Mouse (Mus musculus): ENCODE data around the gene Zfp991. TPM values are rescaled to one million over a fixed set of nuclear protein-coding genes. Genes with fewer than 3 reads are reported as not detected.
A peak's percentile ranks its signal among the peaks of the same experiment; 100 is the strongest.
"Not testable (repeated sequence)": the region's sequence is repeated elsewhere in the genome, so short reads cannot be mapped to it uniquely, and the experiment has no call there.

The Zfp991 gene
- polyA plus RNA-seq, 1 experiment from 2014 or later = 9.9 TPM

DNA sequence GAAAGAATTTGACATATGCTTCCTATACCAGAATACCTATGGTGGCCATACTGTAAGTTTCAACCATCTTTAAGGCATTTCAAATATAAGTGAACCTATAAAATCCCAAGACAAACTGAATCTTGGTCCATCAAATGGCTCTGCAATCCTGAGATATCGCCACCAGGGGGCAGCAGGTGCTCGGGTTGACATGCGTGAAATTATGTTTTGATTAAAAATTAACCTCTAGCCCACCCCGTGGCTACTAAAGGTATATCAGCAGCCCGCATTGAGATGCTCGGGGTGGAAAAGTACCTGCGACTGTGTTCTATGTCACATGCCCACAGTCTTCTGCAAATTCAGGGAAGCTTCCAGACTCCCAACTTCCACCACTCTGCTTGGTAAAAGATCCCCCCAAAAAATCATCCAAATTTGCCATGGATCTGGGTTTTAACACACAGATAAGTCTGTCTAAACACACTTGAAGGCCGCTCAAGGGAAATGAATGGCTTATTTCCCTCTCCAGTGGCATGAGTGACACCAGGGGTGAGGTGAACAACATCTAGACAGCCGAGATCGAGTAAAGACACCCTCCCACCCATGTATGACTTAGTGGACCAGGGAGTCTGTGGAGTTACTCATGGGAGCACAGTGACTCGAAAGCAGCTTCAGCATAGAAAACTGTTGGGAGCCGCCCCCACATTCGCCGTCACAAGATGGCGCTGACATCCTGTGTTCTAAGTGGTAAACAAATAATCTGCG is 70.3 kb downstream of the Zfp991 start:
- not testable (repeated sequence) for H3K27me3 ChIP-seq (ENCODE audit: insufficient read depth, poor library complexity, severe bottlenecking); H3K27ac ChIP-seq; H3K4me3 ChIP-seq; H3K9me3 ChIP-seq; DNase-seq (ENCODE audit: low spot score); H3K4me1 ChIP-seq; H3K36me3 ChIP-seq
- 80% methylated on average over 14 of the region's 16 CpGs for WGBS

DNA sequence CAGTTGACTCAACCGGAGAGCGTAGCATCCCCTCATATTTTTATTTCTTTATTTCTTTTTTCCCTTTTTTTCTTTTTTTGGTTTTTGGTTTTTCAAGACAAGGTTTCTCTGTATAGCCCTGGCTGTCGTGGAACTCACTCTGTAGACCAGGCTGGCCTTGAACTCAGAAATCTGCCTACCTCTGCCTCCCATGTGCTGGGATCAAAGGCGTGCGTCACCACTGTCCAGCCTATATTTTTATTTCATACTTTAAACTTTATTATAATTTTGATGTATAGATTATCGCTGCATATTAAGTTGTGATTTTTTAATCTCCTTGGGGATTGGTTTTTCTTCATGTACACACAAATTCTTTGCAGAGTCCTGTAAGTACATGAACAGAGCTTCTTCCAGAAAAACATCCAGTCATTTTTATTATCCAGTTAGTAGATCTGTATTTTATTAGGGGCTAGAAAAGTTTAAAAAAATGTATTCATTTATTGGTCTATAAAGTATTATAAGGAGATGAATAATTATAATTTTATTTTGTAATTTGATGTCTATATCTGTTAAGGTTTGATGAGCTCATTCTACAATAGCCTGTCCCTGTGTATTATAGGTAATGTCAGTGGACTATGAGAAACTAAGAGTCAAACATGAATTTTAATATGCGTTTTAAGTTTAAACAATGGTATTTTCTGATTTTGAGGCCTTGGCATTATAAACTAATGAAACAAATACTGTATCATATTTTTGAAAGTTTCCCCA is 80.5 kb downstream of the Zfp991 start:
- not testable (repeated sequence) for DNase-seq (ENCODE audit: low spot score); H3K4me3 ChIP-seq; H3K36me3 ChIP-seq; H3K4me1 ChIP-seq; H3K9me3 ChIP-seq; H3K27me3 ChIP-seq (ENCODE audit: insufficient read depth, poor library complexity, severe bottlenecking); H3K27ac ChIP-seq
- 86% methylated on average over 3 of the region's 7 CpGs for WGBS

DNA sequence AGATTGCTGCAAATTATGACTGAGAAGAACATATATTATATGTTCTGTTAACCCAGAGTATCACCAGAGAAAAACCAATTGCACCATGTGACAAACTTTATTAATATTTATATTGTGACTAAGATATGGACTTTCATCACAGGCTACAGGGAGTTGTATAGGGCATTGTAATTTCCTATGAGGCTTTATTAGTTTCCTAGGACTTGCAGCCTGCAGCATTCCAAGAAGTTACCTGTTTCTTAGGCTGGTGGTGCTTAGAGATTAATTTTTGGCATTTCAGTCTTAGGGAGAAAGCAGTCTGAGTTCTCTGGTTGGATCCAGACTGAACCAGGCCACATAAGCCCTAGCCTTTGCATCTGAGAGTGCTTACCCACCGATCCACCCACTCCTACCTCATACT is 82.4 kb downstream of the Zfp991 start:
- H3K27me3 ChIP-seq (ENCODE audit: insufficient read depth, poor library complexity, severe bottlenecking); DNase-seq (ENCODE audit: low spot score); H3K4me1 ChIP-seq; H3K9me3 ChIP-seq; H3K36me3 ChIP-seq; H3K4me3 ChIP-seq; H3K27ac ChIP-seq: not testable (repeated sequence)
- no CpG with 5 or more reads among the region's 1 CpGs for WGBS

DNA sequence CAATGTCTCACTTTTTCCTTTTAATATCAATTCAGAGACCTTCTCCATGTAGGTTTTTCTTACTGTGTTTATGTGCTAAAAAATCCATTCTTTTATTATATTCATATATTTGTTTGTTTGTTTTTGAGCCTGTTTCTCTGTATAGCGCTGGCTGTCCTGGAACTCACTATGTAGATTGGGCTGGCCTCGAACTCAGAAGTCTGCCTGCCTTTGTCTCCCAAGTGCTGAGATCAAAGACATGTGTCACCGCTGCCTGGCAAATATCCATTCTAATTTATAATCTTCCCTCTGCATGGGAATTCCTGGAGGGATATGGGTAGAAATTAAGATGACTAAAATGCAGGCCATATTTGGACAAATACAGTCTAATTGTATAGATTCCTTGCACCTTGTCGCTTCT is 85.8 kb downstream of the Zfp991 start:
- peaks cover 16% of the 10 kb centered on the region for H3K9me3 ChIP-seq
- H3K4me3 ChIP-seq; H3K4me1 ChIP-seq; H3K27ac ChIP-seq; H3K36me3 ChIP-seq; H3K27me3 ChIP-seq (ENCODE audit: insufficient read depth, poor library complexity, severe bottlenecking); DNase-seq (ENCODE audit: low spot score): not testable (repeated sequence)
- WGBS = 72% methylated on average over 3 of the region's 4 CpGs

DNA sequence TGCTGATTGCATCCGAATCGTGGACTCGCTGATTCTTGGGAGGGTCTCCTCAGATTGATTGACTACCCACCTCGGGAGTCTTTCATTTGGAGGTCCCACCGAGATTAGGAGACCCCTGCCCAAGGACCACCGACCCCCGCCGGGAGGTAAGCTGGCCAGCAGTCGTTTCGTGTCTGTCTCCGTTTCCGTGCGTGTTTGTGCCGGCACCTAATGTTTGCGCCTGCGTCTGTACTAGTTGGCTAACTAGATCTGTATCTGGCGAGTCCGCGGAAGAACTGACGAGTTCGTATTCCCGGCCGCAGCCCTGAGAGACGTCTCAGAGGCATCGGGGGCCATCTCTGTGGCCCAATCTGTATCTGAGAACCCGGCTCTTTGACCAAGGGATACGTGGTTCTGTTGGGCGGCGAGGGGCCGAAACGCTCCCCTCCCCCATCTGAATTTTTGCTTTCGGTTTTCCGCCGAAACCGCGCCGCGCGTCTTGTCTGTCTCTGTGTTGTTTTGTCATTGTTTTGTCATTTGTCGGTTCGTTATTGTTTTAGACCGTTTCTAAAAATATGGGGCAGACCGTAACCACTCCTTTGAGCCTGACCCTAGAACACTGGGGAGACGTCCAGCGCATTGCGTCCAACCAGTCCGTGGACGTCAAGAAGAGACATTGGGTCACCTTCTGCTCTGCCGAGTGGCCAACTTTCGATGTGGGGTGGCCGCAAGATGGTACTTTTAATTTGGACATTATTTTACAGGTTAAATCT is 87.7 kb downstream of the Zfp991 start:
- Histone ChIP-seq H3K9me3 (peaks cover 21% of the 10 kb centered on the region), H3K4me3 (peak overlapping the region; percentile 48)
- WGBS = 65% methylated on average over 51 of the region's 51 CpGs
- not testable (repeated sequence) for H3K36me3 ChIP-seq; H3K4me1 ChIP-seq; H3K27me3 ChIP-seq (ENCODE audit: insufficient read depth, poor library complexity, severe bottlenecking); H3K27ac ChIP-seq
- peak; percentile 75 for DNase-seq (ENCODE audit: low spot score)

- not testable (repeated sequence) for DNase-seq (ENCODE audit: low spot score)
Measured at GRCm38 (mm10) chr4:147220226-147220625, 88.4 kb downstream of the Zfp991 start.

DNA sequence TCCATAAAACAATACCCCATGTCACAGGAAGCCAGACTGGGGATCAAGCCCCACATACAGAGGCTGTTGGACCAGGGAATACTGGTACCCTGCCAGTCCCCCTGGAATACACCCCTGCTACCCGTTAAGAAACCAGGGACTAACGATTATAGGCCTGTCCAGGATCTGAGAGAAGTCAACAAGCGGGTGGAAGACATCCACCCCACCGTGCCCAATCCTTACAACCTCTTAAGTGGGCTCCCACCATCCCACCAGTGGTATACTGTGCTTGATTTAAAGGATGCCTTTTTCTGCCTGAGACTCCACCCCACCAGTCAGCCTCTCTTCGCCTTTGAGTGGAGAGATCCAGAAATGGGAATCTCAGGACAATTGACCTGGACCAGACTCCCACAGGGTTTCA is 90.2 kb downstream of the Zfp991 start:
- H3K27ac ChIP-seq; H3K4me3 ChIP-seq; H3K27me3 ChIP-seq (ENCODE audit: insufficient read depth, poor library complexity, severe bottlenecking); H3K4me1 ChIP-seq; DNase-seq (ENCODE audit: low spot score); H3K36me3 ChIP-seq: not testable (repeated sequence)
- peaks cover 33% of the 10 kb centered on the region for H3K9me3 ChIP-seq
- 81% methylated on average over 5 of the region's 5 CpGs for WGBS

More at GRCm38 (mm10) chr4:147220226-147220625, 88.4 kb downstream of the Zfp991 start:
- H3K36me3 ChIP-seq; H3K27me3 ChIP-seq (ENCODE audit: insufficient read depth, poor library complexity, severe bottlenecking); H3K4me3 ChIP-seq; H3K4me1 ChIP-seq; H3K27ac ChIP-seq: not testable (repeated sequence)
- H3K9me3 ChIP-seq = peaks cover 26% of the 10 kb centered on the region
- WGBS = 79% methylated on average over 20 of the region's 20 CpGs

DNA sequence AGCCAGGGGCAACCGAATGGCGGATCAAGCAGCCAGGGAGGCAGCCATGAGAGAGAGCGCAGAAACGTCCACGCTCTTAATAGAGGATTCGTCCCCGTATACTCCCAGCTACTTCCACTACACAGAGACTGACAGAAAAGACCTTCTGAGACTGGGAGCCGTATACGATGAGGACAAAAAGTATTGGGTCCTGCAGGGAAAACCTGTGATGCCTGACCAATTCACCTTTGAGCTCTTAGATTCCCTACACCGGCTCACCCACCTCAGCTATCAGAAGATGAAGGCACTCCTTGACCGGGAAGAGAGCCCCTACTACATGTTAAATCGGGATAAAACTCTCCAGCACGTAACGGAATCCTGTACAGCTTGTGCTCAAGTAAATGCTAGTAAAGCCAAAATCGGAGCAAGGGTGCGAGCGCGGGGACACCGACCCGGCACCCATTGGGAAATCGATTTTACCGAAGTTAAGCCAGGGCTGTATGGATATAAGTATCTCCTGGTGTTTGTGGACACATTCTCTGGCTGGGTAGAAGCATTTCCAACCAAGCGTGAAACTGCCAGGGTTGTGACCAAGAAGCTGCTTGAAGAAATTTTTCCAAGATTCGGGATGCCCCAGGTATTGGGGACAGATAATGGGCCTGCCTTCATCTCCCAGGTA is 92.1 kb downstream of the Zfp991 start:
- peaks cover 33% of the 10 kb centered on the region for H3K9me3 ChIP-seq
- H3K27ac ChIP-seq; H3K27me3 ChIP-seq (ENCODE audit: insufficient read depth, poor library complexity, severe bottlenecking); DNase-seq (ENCODE audit: low spot score); H3K4me3 ChIP-seq; H3K36me3 ChIP-seq; H3K4me1 ChIP-seq: not testable (repeated sequence)
- WGBS = 92% methylated on average over 24 of the region's 24 CpGs

GRCm38 (mm10) chr4:147225616-147226015 is 93.8 kb downstream of the Zfp991 start:
- not testable (repeated sequence) for DNase-seq (ENCODE audit: low spot score); H3K27ac ChIP-seq; H3K4me1 ChIP-seq; H3K36me3 ChIP-seq; H3K4me3 ChIP-seq; H3K27me3 ChIP-seq (ENCODE audit: insufficient read depth, poor library complexity, severe bottlenecking)
- peaks cover 24% of the 10 kb centered on the region for H3K9me3 ChIP-seq
- 88% methylated on average over 10 of the region's 15 CpGs for WGBS

GRCm38 (mm10) chr4:147230026-147230425 is 98.2 kb downstream of the Zfp991 start:
- 66% methylated on average over 3 of the region's 3 CpGs for WGBS
- not testable (repeated sequence) for H3K27ac ChIP-seq; H3K4me1 ChIP-seq; H3K27me3 ChIP-seq (ENCODE audit: insufficient read depth, poor library complexity, severe bottlenecking); DNase-seq (ENCODE audit: low spot score); H3K36me3 ChIP-seq; H3K4me3 ChIP-seq
- H3K9me3 ChIP-seq = peaks cover 26% of the 10 kb centered on the region

All from heart, embryonic 10.5 days (tissue).